Mouse (Mus musculus) A20 (cell line): Measurements from ENCODE around the gene Sycp1.
A peak's percentile ranks its signal among the peaks of the same experiment; 100 is the strongest.

ENCODE experiments used
- DNase-seq: peaks from one replicate; pipeline ENCODE4 v3.0.0-alpha.2; 2011; ENCODE audit warnings: low read depth, low spot score

Sycp1 gene

GRCm38 (mm10) chr3:102935451-102936354 is at the start of gene Sycp1:
Sycp1 (minus strand) TSS chr3:102936100.
- DNase-seq, result no peak

- DNase-seq, result no peak
Observed at GRCm38 (mm10) chr3:102980349-102980736, 44.4 kb upstream of the Sycp1 start.

GRCm38 (mm10) chr3:102979550-102980348 is 43.8 kb upstream of the Sycp1 start:
- DNase-seq, result no peak

GRCm38 (mm10) chr3:102976906-102977305 is 41.0 kb upstream of the Sycp1 start:
- no peak for DNase-seq

- no peak for DNase-seq
Observed at GRCm38 (mm10) chr3:102970508-102970907, 34.6 kb upstream of the Sycp1 start.

- no peak for DNase-seq
Observed at GRCm38 (mm10) chr3:102970067-102970466, 34.2 kb upstream of the Sycp1 start.

GRCm38 (mm10) chr3:102964033-102964432 is 28.1 kb upstream of the Sycp1 start, which contains the start of gene Nr1h5:
Nr1h5 (minus strand) TSS chr3:102964133.
- DNase-seq, result no peak

- DNase-seq, result no peak
Observed at GRCm38 (mm10) chr3:102955596-102955995, 19.7 kb upstream of the Sycp1 start.

GRCm38 (mm10) chr3:102955143-102955542 is 19.2 kb upstream of the Sycp1 start:
- no peak for DNase-seq

GRCm38 (mm10) chr3:102954476-102954875 is 18.6 kb upstream of the Sycp1 start:
- DNase-seq, result no peak

- peak; percentile 93 for DNase-seq
Observed at GRCm38 (mm10) chr3:102946861-102947260, 11.0 kb upstream of the Sycp1 start.

- DNase-seq, result no peak
Observed at GRCm38 (mm10) chr3:102946312-102946711, 10.4 kb upstream of the Sycp1 start.

- DNase-seq, result no peak
Observed at GRCm38 (mm10) chr3:102938100-102938499, 2.2 kb upstream of the Sycp1 start.

GRCm38 (mm10) chr3:102899136-102899535 is 36.8 kb downstream of the Sycp1 start:
- no peak for DNase-seq

- DNase-seq, result no peak
Observed at GRCm38 (mm10) chr3:102880529-102880928, 55.4 kb downstream of the Sycp1 start.

- no peak for DNase-seq
Observed at GRCm38 (mm10) chr3:102848661-102849060, 87.2 kb downstream of the Sycp1 start.

GRCm38 (mm10) chr3:102842386-102842785 is 93.5 kb downstream of the Sycp1 start:
- no peak for DNase-seq

GRCm38 (mm10) chr3:102803937-102804336 is 132.0 kb downstream of the Sycp1 start:
- peak; percentile 68 for DNase-seq

GRCm38 (mm10) chr3:102787369-102787768 is 148.5 kb downstream of the Sycp1 start:
- DNase-seq, result peak; percentile 28

GRCm38 (mm10) chr3:102782618-102783017 is 153.3 kb downstream of the Sycp1 start, which contains the start of gene Tshb:
Tshb (minus strand) TSS chr3:102782718.
- no peak for DNase-seq

GRCm38 (mm10) chr3:102773018-102773417 is 162.9 kb downstream of the Sycp1 start:
- no peak for DNase-seq
